Mouse (Mus musculus) bone marrow, adult 2 months (tissue): Measurements from ENCODE around the gene Rab26. TPM values are rescaled to one million over a fixed set of nuclear protein-coding genes. Genes with fewer than 3 reads are reported as not detected.

Experiments used
- H3K27ac ChIP-seq: fragments of 200-500 bp; 2 replicates; pipeline ENCODE4 v1.5.1; 2012; ENCODE audit warnings: low read depth, mild to moderate bottlenecking, control low read depth, inconsistent platforms, low read length; ENCODE audit not compliant: control insufficient read depth, poor library complexity, insufficient read depth
- H3K4me1 ChIP-seq: fragments of 200-500 bp; 2 replicates; pipeline ENCODE4 v1.6.1; 2011; ENCODE audit warnings: low read length; ENCODE audit not compliant: control insufficient read depth, insufficient read depth
- H3K4me3 ChIP-seq: fragments of 200-500 bp; replicated peaks from 2 replicates; pipeline ENCODE3; 2011; ENCODE audit warnings: mild to moderate bottlenecking, low read depth, low read length, control low read depth; ENCODE audit not compliant: control insufficient read depth
- CTCF ChIP-seq: fragments of 200-500 bp; IDR thresholded peaks from 2 replicates; pipeline ENCODE4 v1.5.1; 2011; ENCODE audit warnings: low read length, control low read depth; ENCODE audit not compliant: control insufficient read depth, insufficient read depth
- POLR2A ChIP-seq: fragments of 200-500 bp; IDR thresholded peaks from 2 replicates; pipeline ENCODE4 v1.6.1; 2011; ENCODE audit warnings: low read depth, mild to moderate bottlenecking, control low read depth, low read length, borderline replicate concordance; ENCODE audit not compliant: control insufficient read depth
- WGBS: fragments of 180-500 bp; shearing (Covaris S2); methylation state at CpG from one replicate; pipeline ENCODE4 v1.1.7; 2018; 5-methylcytosine and 5-hydroxymethylcytosine counted together
- polyA plus RNA-seq: library from polyadenylated mRNA; stranded (reverse); fragments of >200 nt; gene quantifications from 2 replicates; pipeline ENCODE4 v1.2.4, GENCODE M21; 2011; ENCODE audit warnings: low replicate concordance; ENCODE audit not compliant: missing spikeins, insufficient read depth, insufficient read length

The Rab26 gene
- polyA plus RNA-seq, 1 experiment = not detected

GRCm38 (mm10) chr17:24485090-24485860 is 48.7 kb downstream of the Rab26 start:
- H3K27ac ChIP-seq = no peak overlapping the region
- no peaks in the 10 kb centered on the region for H3K4me1 ChIP-seq
- no peak for TF ChIP-seq CTCF
- TF ChIP-seq POLR2A = no peak
- no peak overlapping the region for H3K4me3 ChIP-seq
- WGBS = 54% methylated on average over 11 of the region's 11 CpGs

GRCm38 (mm10) chr17:24483495-24483894 is 50.5 kb downstream of the Rab26 start:
- Histone ChIP-seq H3K4me1 (no peaks in the 10 kb centered on the region; the same call in 1 of the 2 replicates), H3K27ac (no peak overlapping the region), H3K4me3 (no peak overlapping the region)
- TF ChIP-seq CTCF = no peak
- no peak for TF ChIP-seq POLR2A
- 89% methylated on average over 3 of the region's 3 CpGs for WGBS

GRCm38 (mm10) chr17:24481027-24481815 is 52.8 kb downstream of the Rab26 start:
- WGBS = 92% methylated on average over 20 of the region's 20 CpGs
- H3K4me3 ChIP-seq = no peak overlapping the region
- no peak for TF ChIP-seq CTCF
- TF ChIP-seq POLR2A = no peak
- peaks cover 4% of the 10 kb centered on the region; the same call in 1 of the 2 replicates for H3K4me1 ChIP-seq
- H3K27ac ChIP-seq = no peak overlapping the region

- Histone ChIP-seq H3K4me1 (peaks cover 5% of the 10 kb centered on the region; the same call in 1 of the 2 replicates), H3K27ac (no peak overlapping the region), H3K4me3 (no peak overlapping the region)
- TF ChIP-seq CTCF (peak; percentile 21; the same call in 1 of the 2 replicates), POLR2A (no peak)
- WGBS = 54% methylated on average over 3 of the region's 3 CpGs
These were observed 53.7 kb downstream of the Rab26 start for GRCm38 (mm10) chr17:24480201-24480826.

GRCm38 (mm10) chr17:24479431-24479830 is 54.6 kb downstream of the Rab26 start:
- WGBS = 13% methylated on average over 1 of the region's 1 CpGs
- Histone ChIP-seq H3K4me3 (no peak overlapping the region), H3K27ac (no peak overlapping the region), H3K4me1 (peaks cover 5% of the 10 kb centered on the region; the same call in 1 of the 2 replicates)
- TF ChIP-seq CTCF (no peak), POLR2A (no peak)

- H3K4me3 ChIP-seq = peak within 1 kb of the TSS; percentile 90
- H3K4me1 ChIP-seq = peaks cover 5% of the 10 kb centered on the region; the same call in 1 of the 2 replicates
- TF ChIP-seq POLR2A (peak; percentile 73; the same call in 1 of the 2 replicates), CTCF (peak; percentile 96)
- peak within 1 kb of the TSS; percentile 87 for H3K27ac ChIP-seq
- WGBS = under 1% methylated on average over 48 of the region's 48 CpGs
These were observed 55.2 kb downstream of the Rab26 start, which contains the start of gene Mlst8 for GRCm38 (mm10) chr17:24478663-24479380. Gene Mlst8 (minus strand): TSS chr17:24479078.

GRCm38 (mm10) chr17:24477985-24478600 is 55.9 kb downstream of the Rab26 start:
- H3K4me1 ChIP-seq = peaks cover 5% of the 10 kb centered on the region; the same call in 1 of the 2 replicates
- peak overlapping the region; percentile 66 for H3K4me3 ChIP-seq
- no peak for TF ChIP-seq CTCF
- no peak for TF ChIP-seq POLR2A
- peak overlapping the region; percentile 85 for H3K27ac ChIP-seq
- WGBS = 43% methylated on average over 11 of the region's 11 CpGs

Other genes starting within 250 kb of the Rab26 start
- not detected in 2 replicates for gene Abca17, start 183.1 kb downstream of the Rab26 start, polyA plus RNA-seq
- 18.6 and 36.5 TPM in 2 replicates for gene Abca3, start 182.3 kb downstream of the Rab26 start, polyA plus RNA-seq
- 53.5 and 73.6 TPM in 2 replicates for gene Rnps1, start 119.6 kb downstream of the Rab26 start, polyA plus RNA-seq
- 10.7 and 11.8 TPM in 2 replicates for gene Eci1, start 107.6 kb downstream of the Rab26 start, polyA plus RNA-seq
- 5.0 and 21.3 TPM in 2 replicates for gene Dnase1l2, start 91.1 kb downstream of the Rab26 start, polyA plus RNA-seq
- gene E4f1, start 63.9 kb downstream of the Rab26 start, polyA plus RNA-seq = 34.5 and 70.1 TPM in 2 replicates
- 33.0 and 34.7 TPM in 2 replicates for gene Pgp, start 63.8 kb downstream of the Rab26 start, polyA plus RNA-seq
- 3.3 TPM in 1 of 2 replicates, not detected in the other for gene Bricd5, start 60.3 kb downstream of the Rab26 start, polyA plus RNA-seq
- gene Mlst8, start 55.1 kb downstream of the Rab26 start, polyA plus RNA-seq = 9.8 and 22.9 TPM in 2 replicates
- gene Caskin1, start 45.6 kb downstream of the Rab26 start, polyA plus RNA-seq = not detected in 2 replicates
- gene Traf7, start 6.3 kb downstream of the Rab26 start, polyA plus RNA-seq = 79.2 and 108 TPM in 2 replicates
- 10.4 and 17.9 TPM in 2 replicates for gene Pkd1, start 15.6 kb upstream of the Rab26 start, polyA plus RNA-seq
- 38.1 and 92.1 TPM in 2 replicates for gene Tsc2, start 98.4 kb upstream of the Rab26 start, polyA plus RNA-seq
- gene Nthl1, start 98.5 kb upstream of the Rab26 start, polyA plus RNA-seq = 4.6 and 6.5 TPM in 2 replicates
- 5.2 and 5.9 TPM in 2 replicates for gene Slc9a3r2, start 116.1 kb upstream of the Rab26 start, polyA plus RNA-seq
- not detected in 2 replicates for gene Npw, start 124.2 kb upstream of the Rab26 start, polyA plus RNA-seq
- 19.6 and 29.3 TPM in 2 replicates for gene Zfp598, start 135.5 kb upstream of the Rab26 start, polyA plus RNA-seq
- gene Syngr3, start 155.7 kb upstream of the Rab26 start, polyA plus RNA-seq = not detected in 2 replicates
- 19.3 and 42.9 TPM in 2 replicates for gene Gfer, start 161.9 kb upstream of the Rab26 start, polyA plus RNA-seq
- gene Noxo1, start 162.0 kb upstream of the Rab26 start, polyA plus RNA-seq = 2.1 and 2.5 TPM in 2 replicates
- 19.4 and 28.1 TPM in 2 replicates for gene Tbl3, start 173.4 kb upstream of the Rab26 start, polyA plus RNA-seq
- not detected in 2 replicates for gene Rnf151, start 183.9 kb upstream of the Rab26 start, polyA plus RNA-seq
- gene Rps2, start 183.9 kb upstream of the Rab26 start, polyA plus RNA-seq = 828 and 1,146 TPM in 2 replicates
- 150 and 172 TPM in 2 replicates for gene Ndufb10, start 190.3 kb upstream of the Rab26 start, polyA plus RNA-seq
- gene Rpl3l, start 193.6 kb upstream of the Rab26 start, polyA plus RNA-seq = 2.5 TPM in 1 of 2 replicates, not detected in the other
- 106 and 309 TPM in 2 replicates for gene Msrb1, start 202.4 kb upstream of the Rab26 start, polyA plus RNA-seq
- 2.2 TPM in 1 of 2 replicates, not detected in the other for gene Hs3st6, start 218.8 kb upstream of the Rab26 start, polyA plus RNA-seq